ENCODE assay signal across 13 mouse cellular contexts in the genomic region with DNA sequence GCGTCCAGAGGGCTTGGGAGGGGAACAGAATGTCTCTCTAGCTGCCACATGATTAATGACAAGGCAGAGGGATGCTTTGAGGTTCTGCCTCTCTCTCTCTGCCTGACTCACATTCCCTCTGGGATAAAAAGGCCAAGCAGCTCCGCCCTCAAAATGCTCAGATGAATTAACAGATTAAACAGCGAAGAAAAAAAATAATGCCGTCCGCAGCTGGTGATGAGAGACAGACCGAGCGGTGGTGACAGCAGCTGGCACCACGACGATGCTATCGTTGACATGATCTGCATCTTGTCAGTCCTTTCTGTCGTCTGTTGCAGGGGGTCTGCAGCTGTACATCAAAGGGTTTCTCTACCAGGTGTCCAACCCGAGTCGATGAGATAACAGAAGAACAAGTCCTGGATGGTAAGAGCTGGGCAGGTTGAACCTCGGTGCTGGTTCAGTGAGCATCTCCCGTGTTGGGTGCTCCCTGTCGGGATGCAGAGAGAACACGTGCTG.
DNase-seq lines count a peak whose midpoint lies in the region; ATAC-seq lines count a peak whose summit lies in the region.
"Had no signal": no experiment of that assay in that cellular context is flagged by ENCODE, and none has a peak within 500 bp of the region (broad histone marks: within the 10 kb centered on the region; RNA-seq: fewer than 3 reads in every experiment).

No protein-coding gene starts in this region.

- H3K4me1 ChIP-seq in hindbrain, embryonic 16.5 days (ENCODE audit: control insufficient read depth, insufficient read depth, low read depth, low read length): peaks cover 8% of the 10 kb centered on the region; the same call in 1 of the 2 replicates

- DNase-seq in embryo, embryonic 10.5 days (ENCODE audit: low spot score): peak; percentile 51
- DNase-seq in embryo, embryonic 11 days: no peak
- DNase-seq in thymus, postnatal 0 days (ENCODE audit: low spot score): peak; percentile 45
- no peak for DNase-seq in thymus, postnatal 36 days
- DNase-seq in skeletal muscle tissue, adult 2 months (ENCODE audit: low read depth, low spot score): peak; percentile 40
- DNase-seq in ovary, postnatal 36 days (ENCODE audit: low spot score): no peak
- DNase-seq: cerebellum, postnatal 10 days; lung, adult 18-20 months had no signal

- no peaks in the 10 kb centered on the region for H3K36me3 ChIP-seq in hindbrain, embryonic 16.5 days (ENCODE audit: control insufficient read depth, insufficient read depth, low read length)
- H3K36me3 ChIP-seq: kidney, embryonic 15.5 days had no signal

- H3K27ac ChIP-seq in hindbrain, embryonic 16.5 days (ENCODE audit: low read depth, low read length): no peak overlapping the region
- H3K27ac ChIP-seq: kidney, embryonic 15.5 days; left cerebral cortex, adult 2 months had no signal

- H3K27me3 ChIP-seq in hindbrain, embryonic 16.5 days (replicated peaks; ENCODE audit: control insufficient read depth, insufficient read depth, low read length): no peaks in the 10 kb centered on the region
- H3K27me3 ChIP-seq: kidney, embryonic 15.5 days had no signal

- H3K9me3 ChIP-seq in hindbrain, embryonic 16.5 days (ENCODE audit: control insufficient read depth, low read length): no peaks in the 10 kb centered on the region
- H3K9me3 ChIP-seq: kidney, embryonic 15.5 days had no signal

- no peak overlapping the region for H3K9ac ChIP-seq in hindbrain, embryonic 16.5 days (ENCODE audit: low read depth, low read length)
- H3K9ac ChIP-seq: kidney, embryonic 15.5 days had no signal

- 0 out of 2 replicates have a peak overlapping the region, but pooled peaks have one; percentile 5 for H3K4me3 ChIP-seq in hindbrain, embryonic 16.5 days (ENCODE audit: low read length)
- H3K4me3 ChIP-seq: erythroblast, embryonic 14.5 days; kidney, embryonic 15.5 days; left cerebral cortex, adult 2 months had no signal

- peak; percentile 51 for ATAC-seq in hindbrain, embryonic 16.5 days
- no peak for ATAC-seq in monocyte, adult 5-6 weeks (replicated peaks; ENCODE audit: insufficient number of reproducible peaks, low FRiP score, low TSS enrichment, poor library complexity, severe bottlenecking)

- H3K4me2 ChIP-seq in hindbrain, embryonic 16.5 days (ENCODE audit: low read length): peak overlapping the region; percentile 45
- H3K4me2 ChIP-seq: kidney, embryonic 15.5 days had no signal

- WGBS in hindbrain, embryonic 16.5 days: 22% methylated on average over 17 of the region's 17 CpGs

Comparison
In these comparisons a context has a peak if more than half of its experiments do, and no peak if none do; other contexts are left out.
1. DNase-seq: peak in embryo, embryonic 10.5 days (single experiment), thymus, postnatal 0 days (single experiment) and skeletal muscle tissue, adult 2 months (single experiment); none in embryo, embryonic 11 days (single experiment), thymus, postnatal 36 days (0 of 2) and ovary, postnatal 36 days (single experiment).